Mouse (Mus musculus) lung, postnatal 0 days (tissue): ENCODE measurements around the gene Kdm1a.

Experiments used
- CTCF ChIP-seq: IDR thresholded peaks from 2 replicates; pipeline ENCODE4 v1.5.1; 2016; ENCODE audit warnings: antibody characterized with exemption, mild to moderate bottlenecking
- EP300 ChIP-seq: IDR thresholded peaks from 2 replicates; pipeline ENCODE4 v1.6.1; 2016; ENCODE audit warnings: antibody characterized with exemption, mild to moderate bottlenecking, control low read depth

- TF ChIP-seq EP300 = no peak
- TF ChIP-seq CTCF = no peak
Observed at GRCm38 (mm10) chr4:136636983-136637562, 34.5 kb upstream of the Kdm1a start.
